Mouse (Mus musculus) urinary bladder, postnatal 36 days (tissue): ENCODE results near the gene Prkci.
A peak's percentile ranks its signal among the peaks of the same experiment; 100 is the strongest.

Source experiments
- DNase-seq, 2 experiments: peaks; one replicate each; pipeline ENCODE4 v3.0.0; 2022; ENCODE audit warnings: low spot score in 2 of 2, mixed read lengths in 1 of 2

Gene Prkci

GRCm38 (mm10) chr3:31042992-31043391 lies 47.4 kb downstream of the Prkci start:
- DNase-seq, result no peak

GRCm38 (mm10) chr3:31047263-31047662 lies 51.7 kb downstream of the Prkci start:
- DNase-seq, result no peak

GRCm38 (mm10) chr3:31049087-31049486 lies 53.5 kb downstream of the Prkci start:
- DNase-seq, result no peak

- no peak for DNase-seq
Measured at GRCm38 (mm10) chr3:31050375-31050774, 54.8 kb downstream of the Prkci start.

- DNase-seq, result no peak
Measured at GRCm38 (mm10) chr3:31051730-31052129, 56.2 kb downstream of the Prkci start.

- DNase-seq, result no peak
Measured at GRCm38 (mm10) chr3:31053191-31053590, 57.6 kb downstream of the Prkci start.

GRCm38 (mm10) chr3:31054888-31055287 lies 59.3 kb downstream of the Prkci start:
- DNase-seq, result no peak

GRCm38 (mm10) chr3:31056047-31056650 lies 60.6 kb downstream of the Prkci start:
- peak; percentile 6 to 11 for DNase-seq

GRCm38 (mm10) chr3:31056651-31057627 lies 61.4 kb downstream of the Prkci start:
- DNase-seq, result peak; percentile 68 to 78

GRCm38 (mm10) chr3:31060745-31061102 lies 65.2 kb downstream of the Prkci start:
- no peak for DNase-seq

GRCm38 (mm10) chr3:31061103-31061785 lies 65.7 kb downstream of the Prkci start:
- peak in 1 of 2 experiments; percentile 26 for DNase-seq

- no peak for DNase-seq
Measured at GRCm38 (mm10) chr3:31061786-31062120, 66.2 kb downstream of the Prkci start.

GRCm38 (mm10) chr3:31062325-31062724 lies 66.8 kb downstream of the Prkci start:
- no peak for DNase-seq

- DNase-seq, result no peak
Measured at GRCm38 (mm10) chr3:31068482-31068881, 72.9 kb downstream of the Prkci start.

GRCm38 (mm10) chr3:31071804-31072203 lies 76.3 kb downstream of the Prkci start:
- no peak for DNase-seq

- peak in 1 of 2 experiments; percentile 38 for DNase-seq
Measured at GRCm38 (mm10) chr3:31075808-31076207, 80.3 kb downstream of the Prkci start.

- no peak for DNase-seq
Measured at GRCm38 (mm10) chr3:31077068-31077703, 81.6 kb downstream of the Prkci start.

- no peak for DNase-seq
Measured at GRCm38 (mm10) chr3:31079450-31079849, 83.9 kb downstream of the Prkci start.

- no peak for DNase-seq
Measured at GRCm38 (mm10) chr3:31080791-31081502, 85.4 kb downstream of the Prkci start.

GRCm38 (mm10) chr3:31082838-31083506 lies 87.4 kb downstream of the Prkci start:
- DNase-seq, result no peak
